Mouse (Mus musculus): ENCODE measurements around the gene Vash2.

GRCm38 (mm10) chr1:190930181-190930580 is 48.9 kb downstream of the Vash2 start:
- TF ChIP-seq POLR2A (IDR thresholded peaks at IDR 0.05; ENCODE audit: insufficient read depth, low read depth, low read length) (no peak), CTCF (IDR thresholded peaks at IDR 0.05; ENCODE audit: insufficient read depth, low read depth, low read length) (no peak)
